In the genomic region with DNA sequence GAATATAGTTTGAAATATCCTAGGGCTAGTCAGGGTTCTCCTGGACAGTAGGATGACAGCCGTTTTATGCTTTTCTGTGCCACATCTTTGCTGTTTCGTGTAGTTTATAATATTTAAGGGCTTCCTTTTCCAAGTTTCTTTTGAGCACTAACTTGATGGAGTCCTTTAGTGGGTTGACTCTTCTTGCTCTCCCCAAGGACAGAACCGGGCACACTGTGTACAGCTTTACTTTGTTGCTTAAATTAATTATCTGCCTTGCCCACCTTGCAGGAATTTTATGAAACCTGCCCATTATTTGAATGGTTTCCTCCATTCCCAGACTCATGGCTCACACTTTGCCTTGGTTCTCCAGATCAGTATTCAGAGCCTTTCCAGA, we compare ENCODE assay signal across 8 mouse cellular contexts. TPM values are rescaled to one million over a fixed set of nuclear protein-coding genes. Genes with fewer than 3 reads are reported as not detected.
DNase-seq lines count a peak whose midpoint lies in the region; ATAC-seq and TF ChIP-seq lines count a peak whose summit lies in the region.

No protein-coding gene starts in this region.

- H3K4me1 ChIP-seq in heart, embryonic 12.5 days (replicated peaks): peaks cover 10% of the 10 kb centered on the region
- no peaks in the 10 kb centered on the region for H3K4me1 ChIP-seq in ES-Bruce4 (ENCODE audit: control insufficient read depth, insufficient read depth, low read length)
- H3K4me1 ChIP-seq in forebrain, embryonic 16.5 days (replicated peaks; ENCODE audit: control insufficient read depth, insufficient read depth, low read length): peaks cover 10% of the 10 kb centered on the region
- peaks cover 10% of the 10 kb centered on the region; the same call in 1 of the 2 replicates for H3K4me1 ChIP-seq in liver, postnatal 0 days (ENCODE audit: insufficient read depth)

- H3K36me3 ChIP-seq in heart, embryonic 12.5 days: peaks cover 32% of the 10 kb centered on the region
- H3K36me3 ChIP-seq in ES-Bruce4 (ENCODE audit: control insufficient read depth, insufficient read depth, low read length, poor library complexity, severe bottlenecking): peaks cover 31% of the 10 kb centered on the region
- peaks cover 14% of the 10 kb centered on the region for H3K36me3 ChIP-seq in forebrain, embryonic 16.5 days (ENCODE audit: control insufficient read depth, insufficient read depth)
- peaks cover 33% of the 10 kb centered on the region for H3K36me3 ChIP-seq in liver, postnatal 0 days (replicated peaks; ENCODE audit: insufficient read depth, low read length)

- no peak for DNase-seq in heart, postnatal 25 days (ENCODE audit: low spot score)
- DNase-seq in liver, postnatal 0 days: no peak
- DNase-seq in left cerebral cortex, postnatal 25 days (ENCODE audit: low spot score in 2 of 2): no peak
- no peak for DNase-seq in ovary, postnatal 10 days (ENCODE audit: low spot score)
- DNase-seq in cerebellum, adult 9-10 months: no peak

- H3K4me3 ChIP-seq in heart, embryonic 12.5 days: peak overlapping the region; percentile 95
- H3K4me3 ChIP-seq in ES-Bruce4 (ENCODE audit: low read depth, low read length): peak overlapping the region; percentile 81
- peak overlapping the region; percentile 80 for H3K4me3 ChIP-seq in forebrain, embryonic 16.5 days (replicated peaks; ENCODE audit: low read length)
- H3K4me3 ChIP-seq in liver, postnatal 0 days (ENCODE audit: low read depth, low read length): peak overlapping the region; percentile 73

- no peaks in the 10 kb centered on the region for H3K27me3 ChIP-seq in heart, embryonic 12.5 days (replicated peaks)
- no peaks in the 10 kb centered on the region for H3K27me3 ChIP-seq in ES-Bruce4 (ENCODE audit: control insufficient read depth, insufficient read depth, low read length, poor library complexity, severe bottlenecking)
- H3K27me3 ChIP-seq in forebrain, embryonic 16.5 days (replicated peaks; ENCODE audit: control insufficient read depth, insufficient read depth, low read length): no peaks in the 10 kb centered on the region
- H3K27me3 ChIP-seq in liver, postnatal 0 days (ENCODE audit: insufficient read depth, low read length): no peaks in the 10 kb centered on the region

- intact Hi-C loops in heart, postnatal 25 days (cut with DNase I): loop anchor here (1.0 to 2.0 kb wide), 2 partner anchors 39 to 63 kb away; partner anchors contain the start of genes Dhrs1 and Nop9
- intact Hi-C loops in left cerebral cortex, postnatal 25 days (cut with DNase I): loop anchor here (1.0 to 5.0 kb wide), 2 partner anchors 40 to 63 kb away; partner anchors contain the start of genes Dhrs1, Nop9 and Rabggta

- 16% methylated on average over 3 of the region's 3 CpGs for whole genome bisulfite sequencing in heart, embryonic 12.5 days
- 10% methylated on average over 3 of the region's 3 CpGs for WGBS in forebrain, embryonic 16.5 days
- WGBS in liver, postnatal 0 days (ENCODE audit: insufficient replicate concordance): 11% methylated on average over 3 of the region's 3 CpGs

- H3K4me2 ChIP-seq in heart, embryonic 12.5 days: peak overlapping the region; percentile 96
- H3K4me2 ChIP-seq in forebrain, embryonic 16.5 days (ENCODE audit: low read length): peak overlapping the region; percentile 90
- peak overlapping the region; percentile 76 for H3K4me2 ChIP-seq in liver, postnatal 0 days (ENCODE audit: low read depth, low read length)

- peak; percentile 18 for ATAC-seq in heart, embryonic 12.5 days (ENCODE audit: insufficient number of reproducible peaks, low FRiP score)
- peak; percentile 34 for ATAC-seq in forebrain, embryonic 16.5 days
- peak; percentile 3 for ATAC-seq in liver, postnatal 0 days

- no peaks in the 10 kb centered on the region for H3K9me3 ChIP-seq in heart, embryonic 12.5 days (replicated peaks)
- no peaks in the 10 kb centered on the region for H3K9me3 ChIP-seq in ES-Bruce4 (replicated peaks; ENCODE audit: control insufficient read depth, insufficient read depth, low read length, poor library complexity, severe bottlenecking)
- H3K9me3 ChIP-seq in forebrain, embryonic 16.5 days (ENCODE audit: control insufficient read depth, low read length): no peaks in the 10 kb centered on the region
- H3K9me3 ChIP-seq in liver, postnatal 0 days (ENCODE audit: low read length): no peaks in the 10 kb centered on the region

- TF ChIP-seq EP300 in ES-Bruce4 (IDR thresholded peaks at IDR 0.05; ENCODE audit: insufficient read depth, low read depth, low read length): no peak
- no peak for TF ChIP-seq EP300 in liver, postnatal 0 days (IDR thresholded peaks at IDR 0.05; ENCODE audit: low read depth)

- H3K9ac ChIP-seq in heart, embryonic 12.5 days: peak overlapping the region; percentile 88
- peak overlapping the region; percentile 54 for H3K9ac ChIP-seq in ES-Bruce4 (ENCODE audit: low read depth, poor library complexity, severe bottlenecking)
- peak overlapping the region; percentile 73 for H3K9ac ChIP-seq in forebrain, embryonic 16.5 days (replicated peaks; ENCODE audit: low read depth, low read length)
- peak overlapping the region; percentile 64 for H3K9ac ChIP-seq in liver, postnatal 0 days (replicated peaks)

- H3K27ac ChIP-seq in heart, embryonic 12.5 days (ENCODE audit: poor library complexity, severe bottlenecking): peak overlapping the region; percentile 88
- H3K27ac ChIP-seq in ES-Bruce4 (ENCODE audit: insufficient read depth, low read length): no peak overlapping the region
- peak overlapping the region; percentile 34; the same call in 1 of the 2 replicates for H3K27ac ChIP-seq in forebrain, embryonic 16.5 days (ENCODE audit: low read length)
- H3K27ac ChIP-seq in liver, postnatal 0 days (ENCODE audit: low read depth): peak overlapping the region; percentile 82

- TF ChIP-seq POLR2A in ES-Bruce4 (IDR thresholded peaks at IDR 0.05; ENCODE audit: insufficient read depth, low read length): no peak

- no peak for TF ChIP-seq CTCF in ES-Bruce4 (IDR thresholded peaks at IDR 0.05; ENCODE audit: low read depth, low read length)
- TF ChIP-seq CTCF in liver, postnatal 0 days (IDR thresholded peaks at IDR 0.05; ENCODE audit: low read depth): no peak

RNA-seq across cellular contexts. Expression of gene Tinf2, which starts 0.5 kb away (rescaled TPM):
- 36.1 and 37.6 TPM in 2 replicates for polyA plus RNA-seq in heart, embryonic 12.5 days (2016; fragmentation: Nextera tagmentation; extraction: Ambion mirVana)
- 10 to 100 TPM; 10.0 to 10.7 TPM for total RNA-seq in heart, postnatal 25 days (2021)
- polyA plus RNA-seq in ES-Bruce4 (2011; ENCODE audit: insufficient read depth, insufficient read length, low read depth, missing spikeins): 50.9 and 63.6 TPM in 2 replicates
- 31.4 and 32.6 TPM in 2 replicates for polyA plus RNA-seq in forebrain, embryonic 16.5 days (2015; fragmentation: Nextera tagmentation; extraction: Ambion mirVana)
- 11.5 and 14.1 TPM in 2 replicates for polyA plus RNA-seq in liver, postnatal 0 days (2015; fragmentation: Nextera tagmentation; extraction: Ambion mirVana)
- 10 to 100 TPM; 12.9 to 14.8 TPM for total RNA-seq in left cerebral cortex, postnatal 25 days (2021)

RNA-seq across cellular contexts. Expression of gene Nedd8, which starts 10.2 kb away (rescaled TPM):
- polyA plus RNA-seq in heart, embryonic 12.5 days (2016; fragmentation: Nextera tagmentation; extraction: Ambion mirVana): 457 and 491 TPM in 2 replicates
- 100 to 1,000 TPM; 252 to 263 TPM for total RNA-seq in heart, postnatal 25 days (2021)
- polyA plus RNA-seq in ES-Bruce4 (2011; ENCODE audit: insufficient read depth, insufficient read length, low read depth, missing spikeins): 229 and 241 TPM in 2 replicates
- 514 and 544 TPM in 2 replicates for polyA plus RNA-seq in forebrain, embryonic 16.5 days (2015; fragmentation: Nextera tagmentation; extraction: Ambion mirVana)
- polyA plus RNA-seq in liver, postnatal 0 days (2015; fragmentation: Nextera tagmentation; extraction: Ambion mirVana): 228 and 231 TPM in 2 replicates
- total RNA-seq in left cerebral cortex, postnatal 25 days (2021): 100 to 1,000 TPM; 325 to 348 TPM

RNA-seq across cellular contexts. Expression of gene Gmpr2, which starts 10.4 kb away (rescaled TPM):
- polyA plus RNA-seq in heart, embryonic 12.5 days (2016; fragmentation: Nextera tagmentation; extraction: Ambion mirVana): 39.8 and 44.6 TPM in 2 replicates
- 10 to 100 TPM in 1 of 2 experiments, 1 to 10 TPM in 1; 8.9 to 11.2 TPM for total RNA-seq in heart, postnatal 25 days (2021)
- 22.2 and 26.7 TPM in 2 replicates for polyA plus RNA-seq in ES-Bruce4 (2011; ENCODE audit: insufficient read depth, insufficient read length, low read depth, missing spikeins)
- polyA plus RNA-seq in forebrain, embryonic 16.5 days (2015; fragmentation: Nextera tagmentation; extraction: Ambion mirVana): 52.5 and 62.6 TPM in 2 replicates
- polyA plus RNA-seq in liver, postnatal 0 days (2015; fragmentation: Nextera tagmentation; extraction: Ambion mirVana): 15.0 and 17.4 TPM in 2 replicates
- 10 to 100 TPM; 22.1 to 24.8 TPM for total RNA-seq in left cerebral cortex, postnatal 25 days (2021)

RNA-seq across cellular contexts. Expression of gene Mdp1, which starts 21.8 kb away (rescaled TPM):
- 74.1 and 76.7 TPM in 2 replicates for polyA plus RNA-seq in heart, embryonic 12.5 days (2016; fragmentation: Nextera tagmentation; extraction: Ambion mirVana)
- total RNA-seq in heart, postnatal 25 days (2021): 10 to 100 TPM; 53.0 to 53.4 TPM
- polyA plus RNA-seq in ES-Bruce4 (2011; ENCODE audit: insufficient read depth, insufficient read length, low read depth, missing spikeins): 33.2 and 36.0 TPM in 2 replicates
- polyA plus RNA-seq in forebrain, embryonic 16.5 days (2015; fragmentation: Nextera tagmentation; extraction: Ambion mirVana): 63.5 and 71.3 TPM in 2 replicates
- 16.0 and 16.1 TPM in 2 replicates for polyA plus RNA-seq in liver, postnatal 0 days (2015; fragmentation: Nextera tagmentation; extraction: Ambion mirVana)
- 10 to 100 TPM; 36.9 to 40.1 TPM for total RNA-seq in left cerebral cortex, postnatal 25 days (2021)

RNA-seq across cellular contexts. Expression of gene Tgm1, which starts 31.6 kb away (rescaled TPM):
- 0.27 and 0.70 TPM in 2 replicates for polyA plus RNA-seq in heart, embryonic 12.5 days (2016; fragmentation: Nextera tagmentation; extraction: Ambion mirVana)
- under 1 TPM; 0.18 to 0.36 TPM for total RNA-seq in heart, postnatal 25 days (2021)
- polyA plus RNA-seq in ES-Bruce4 (2011; ENCODE audit: insufficient read depth, insufficient read length, low read depth, missing spikeins): 24.3 and 26.9 TPM in 2 replicates
- polyA plus RNA-seq in forebrain, embryonic 16.5 days (2015; fragmentation: Nextera tagmentation; extraction: Ambion mirVana): 0.26 and 0.28 TPM in 2 replicates
- 3.6 and 4.7 TPM in 2 replicates for polyA plus RNA-seq in liver, postnatal 0 days (2015; fragmentation: Nextera tagmentation; extraction: Ambion mirVana)
- not detected for total RNA-seq in left cerebral cortex, postnatal 25 days (2021)
